Mouse (Mus musculus) cerebellum, postnatal 10 days (tissue): Measurements from ENCODE around the gene Retreg1.

Source experiments
- DNase-seq, 2 experiments: peaks; one replicate each; pipeline ENCODE4 v3.0.0; 2021; ENCODE audit warnings: mixed read lengths in 2 of 2

Gene Retreg1

DNA sequence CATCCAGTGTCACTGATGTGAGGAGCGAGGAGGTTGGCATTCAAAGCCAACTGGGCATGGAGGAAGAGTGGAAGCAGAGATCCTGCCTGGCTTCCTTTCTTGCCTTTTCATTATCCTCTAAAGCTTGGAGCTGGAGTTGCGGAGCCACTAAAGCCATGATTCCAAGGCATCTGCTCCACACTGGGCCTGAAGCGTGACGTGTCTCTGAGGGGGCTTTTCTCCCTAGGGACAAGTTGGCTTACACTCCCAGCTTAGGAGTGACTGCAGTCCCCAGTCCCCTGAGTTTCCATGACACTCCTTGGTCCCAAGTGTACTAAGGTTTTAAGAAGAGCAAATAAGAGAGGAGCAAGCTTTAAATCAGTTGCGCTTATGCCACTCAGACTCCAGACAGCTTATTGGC is 179.7 kb downstream of the Retreg1 start:
- no peak for DNase-seq
